Mouse (Mus musculus) hindbrain, embryonic 16.5 days (tissue): Measurements from ENCODE around the gene Trpc3. TPM values are rescaled to one million over a fixed set of nuclear protein-coding genes. Genes with fewer than 3 reads are reported as not detected.
"Not testable (repeated sequence)": the region's sequence is repeated elsewhere in the genome, so short reads cannot be mapped to it uniquely, and the experiment has no call there.

Experiments
- ATAC-seq: fragments of 200-750 bp; cut with Nextera tagmentation; 2 replicates; pipeline ENCODE4 v1.8.0; 2017; ENCODE audit warnings: moderate TSS enrichment, moderate library complexity
- H3K27ac ChIP-seq: fragments of 300-500 bp; sonication (generic); 2 replicates; pipeline ENCODE4 v1.5.1; 2014; ENCODE audit warnings: low read depth, mild to moderate bottlenecking, control low read depth, low read length, moderate library complexity
- H3K27me3 ChIP-seq: fragments of 300-500 bp; sonication (generic); replicated peaks from 2 replicates; pipeline ENCODE4 v1.6.1; 2014; ENCODE audit warnings: low read length; ENCODE audit not compliant: control insufficient read depth, insufficient read depth
- H3K36me3 ChIP-seq: fragments of 300-500 bp; sonication (generic); 2 replicates; pipeline ENCODE4 v1.6.1; 2014; ENCODE audit warnings: mild to moderate bottlenecking, low read length, moderate library complexity, mixed read lengths; ENCODE audit not compliant: control insufficient read depth, insufficient read depth
- H3K4me1 ChIP-seq: fragments of 300-500 bp; sonication (generic); 2 replicates; pipeline ENCODE4 v1.6.1; 2014; ENCODE audit warnings: low read depth, low read length; ENCODE audit not compliant: control insufficient read depth, insufficient read depth
- H3K4me2 ChIP-seq: fragments of 300-500 bp; sonication (generic); 2 replicates; pipeline ENCODE4 v1.6.1; 2014; ENCODE audit warnings: mild to moderate bottlenecking, low read length, control low read depth, moderate library complexity
- H3K4me3 ChIP-seq: fragments of 300-500 bp; sonication (generic); 2 replicates; pipeline ENCODE4 v1.5.1; 2014; ENCODE audit warnings: mild to moderate bottlenecking, low read length, control low read depth, moderate library complexity
- H3K9ac ChIP-seq: fragments of 300-500 bp; sonication (generic); 2 replicates; pipeline ENCODE4 v1.6.1; 2014; ENCODE audit warnings: low read depth, mild to moderate bottlenecking, control low read depth, low read length, moderate library complexity
- H3K9me3 ChIP-seq: fragments of 300-500 bp; sonication (generic); 2 replicates; pipeline ENCODE4 v1.6.1; 2014; ENCODE audit warnings: mild to moderate bottlenecking, low read length, moderate library complexity; ENCODE audit not compliant: control insufficient read depth
- WGBS: fragments of 180-500 bp; shearing (Covaris S2); extraction: QIAGEN DNeasy Blood & Tissue Kit; methylation state at CpG from one replicate; pipeline ENCODE4 v1.1.7; 2014; 5-methylcytosine and 5-hydroxymethylcytosine counted together
- polyA plus RNA-seq: library from polyadenylated mRNA; unstranded; fragments of >200 nt; fragmentation: Nextera tagmentation; extraction: Ambion mirVana; gene quantifications from 2 replicates; pipeline ENCODE4 v1.2.1, GENCODE M21; 2015

Gene Trpc3
- polyA plus RNA-seq, 1 experiment from 2014 or later, result 11.3 TPM

- no peak overlapping the region for H3K4me3 ChIP-seq
- ATAC-seq, result no peak
- no peaks in the 10 kb centered on the region for H3K4me1 ChIP-seq
- no peak overlapping the region for H3K4me2 ChIP-seq
- no peaks in the 10 kb centered on the region for H3K27me3 ChIP-seq
- no peak overlapping the region for H3K27ac ChIP-seq
- 70% methylated on average over 6 of the region's 6 CpGs for WGBS
- H3K36me3 ChIP-seq, result no peaks in the 10 kb centered on the region
- no peaks in the 10 kb centered on the region for H3K9me3 ChIP-seq
- no peak overlapping the region for H3K9ac ChIP-seq
Measured at GRCm38 (mm10) chr3:36667814-36668213, 22.2 kb downstream of the Trpc3 start.

GRCm38 (mm10) chr3:36645245-36645559 is 44.8 kb downstream of the Trpc3 start:
- H3K4me2 ChIP-seq, H3K36me3 ChIP-seq, H3K27me3 ChIP-seq, H3K4me3 ChIP-seq, H3K27ac ChIP-seq, H3K9ac ChIP-seq, H3K9me3 ChIP-seq, ATAC-seq, H3K4me1 ChIP-seq: not testable (repeated sequence)

- H3K4me3 ChIP-seq, result no peak overlapping the region
- 87% methylated on average over 3 of the region's 3 CpGs for WGBS
Measured at GRCm38 (mm10) chr3:36644554-36645244, 45.3 kb downstream of the Trpc3 start.

GRCm38 (mm10) chr3:36643354-36643753 is 46.6 kb downstream of the Trpc3 start:
- no peaks in the 10 kb centered on the region; the same call in 1 of the 2 replicates for H3K36me3 ChIP-seq
- H3K4me2 ChIP-seq, result no peak overlapping the region
- H3K27me3 ChIP-seq, result no peaks in the 10 kb centered on the region
- no peak overlapping the region for H3K9ac ChIP-seq
- H3K4me1 ChIP-seq, result no peaks in the 10 kb centered on the region
- H3K27ac ChIP-seq, result no peak overlapping the region
- ATAC-seq, result no peak
- 83% methylated on average over 3 of the region's 3 CpGs for WGBS
- H3K4me3 ChIP-seq, result no peak overlapping the region
- no peaks in the 10 kb centered on the region for H3K9me3 ChIP-seq

More at GRCm38 (mm10) chr3:36644554-36645244, 45.3 kb downstream of the Trpc3 start:
- no peak overlapping the region for H3K27ac ChIP-seq
- no peaks in the 10 kb centered on the region for H3K9me3 ChIP-seq
- no peaks in the 10 kb centered on the region; the same call in 1 of the 2 replicates for H3K36me3 ChIP-seq
- no peaks in the 10 kb centered on the region for H3K27me3 ChIP-seq
- no peak overlapping the region for H3K4me2 ChIP-seq
- no peak for ATAC-seq
- no peaks in the 10 kb centered on the region for H3K4me1 ChIP-seq
- no peak overlapping the region for H3K9ac ChIP-seq

- ATAC-seq, result no peak
- Histone ChIP-seq H3K4me2 (no peak overlapping the region), H3K4me1 (no peaks in the 10 kb centered on the region), H3K4me3 (no peak overlapping the region), H3K27me3 (no peaks in the 10 kb centered on the region), H3K9ac (no peak overlapping the region), H3K9me3 (no peaks in the 10 kb centered on the region), H3K27ac (no peak overlapping the region), H3K36me3 (no peaks in the 10 kb centered on the region; the same call in 1 of the 2 replicates)
- 77% methylated on average over 13 of the region's 13 CpGs for WGBS
Measured at GRCm38 (mm10) chr3:36642736-36643135, 47.2 kb downstream of the Trpc3 start.

GRCm38 (mm10) chr3:36640787-36641186 is 49.2 kb downstream of the Trpc3 start:
- no peak overlapping the region for H3K4me3 ChIP-seq
- no peaks in the 10 kb centered on the region; the same call in 1 of the 2 replicates for H3K36me3 ChIP-seq
- no peak overlapping the region for H3K4me2 ChIP-seq
- no peak overlapping the region for H3K9ac ChIP-seq
- H3K27me3 ChIP-seq, result no peaks in the 10 kb centered on the region
- H3K27ac ChIP-seq, result no peak overlapping the region
- ATAC-seq, result no peak
- H3K9me3 ChIP-seq, result no peaks in the 10 kb centered on the region
- WGBS, result 67% methylated on average over 2 of the region's 2 CpGs
- H3K4me1 ChIP-seq, result no peaks in the 10 kb centered on the region

GRCm38 (mm10) chr3:36635449-36635848 is 54.5 kb downstream of the Trpc3 start:
- no peaks in the 10 kb centered on the region for H3K9me3 ChIP-seq
- H3K4me1 ChIP-seq, result no peaks in the 10 kb centered on the region
- H3K9ac ChIP-seq, result no peak overlapping the region
- peak; percentile 83 for ATAC-seq
- no peak overlapping the region for H3K27ac ChIP-seq
- 17% methylated on average over 4 of the region's 4 CpGs for WGBS
- H3K4me2 ChIP-seq, result no peak overlapping the region
- no peaks in the 10 kb centered on the region for H3K27me3 ChIP-seq
- no peak overlapping the region for H3K4me3 ChIP-seq
- H3K36me3 ChIP-seq, result no peaks in the 10 kb centered on the region

GRCm38 (mm10) chr3:36626803-36627202 is 63.2 kb downstream of the Trpc3 start:
- Histone ChIP-seq H3K4me1 (no peaks in the 10 kb centered on the region), H3K27ac (no peak overlapping the region), H3K9me3 (no peaks in the 10 kb centered on the region), H3K4me3 (no peak overlapping the region), H3K36me3 (no peaks in the 10 kb centered on the region), H3K4me2 (no peak overlapping the region), H3K27me3 (no peaks in the 10 kb centered on the region), H3K9ac (no peak overlapping the region)
- 79% methylated on average over 2 of the region's 2 CpGs for WGBS
- no peak for ATAC-seq

- H3K4me1 ChIP-seq, result peaks cover 3% of the 10 kb centered on the region
- no peak overlapping the region for H3K27ac ChIP-seq
- no peak overlapping the region for H3K4me3 ChIP-seq
- 82% methylated on average over 7 of the region's 7 CpGs for whole genome bisulfite sequencing
- no peak overlapping the region for H3K9ac ChIP-seq
- H3K9me3 ChIP-seq, result no peaks in the 10 kb centered on the region
- H3K27me3 ChIP-seq, result no peaks in the 10 kb centered on the region
- H3K36me3 ChIP-seq, result no peaks in the 10 kb centered on the region
- no peak overlapping the region for H3K4me2 ChIP-seq
- no peak for ATAC-seq
Measured at GRCm38 (mm10) chr3:36618181-36618580, 71.8 kb downstream of the Trpc3 start.

GRCm38 (mm10) chr3:36613908-36614255 is 76.1 kb downstream of the Trpc3 start:
- ATAC-seq, result no peak
- H3K4me1 ChIP-seq, result peaks cover 7% of the 10 kb centered on the region
- no peak overlapping the region for H3K27ac ChIP-seq
- H3K4me3 ChIP-seq, result peak overlapping the region; percentile 86
- H3K9ac ChIP-seq, result no peak overlapping the region
- H3K36me3 ChIP-seq, result no peaks in the 10 kb centered on the region; the same call in 1 of the 2 replicates
- H3K27me3 ChIP-seq, result no peaks in the 10 kb centered on the region
- peak overlapping the region; percentile 73 for H3K4me2 ChIP-seq
- no peaks in the 10 kb centered on the region for H3K9me3 ChIP-seq
- 58% methylated on average over 5 of the region's 5 CpGs for WGBS
